Mouse (Mus musculus) cortical plate, adult 2 months (tissue): Measurements from ENCODE around the gene Adk.

ENCODE experiments used
- CTCF ChIP-seq: fragments of 200-500 bp; IDR thresholded peaks from 2 replicates; pipeline ENCODE4 v1.5.1; 2011; ENCODE audit warnings: mild to moderate bottlenecking, control low read depth, low read length; ENCODE audit not compliant: insufficient read depth; ENCODE audit errors: extremely low read depth
- POLR2A ChIP-seq: fragments of 200-500 bp; IDR thresholded peaks from 2 replicates; pipeline ENCODE4 v1.6.1; 2011; ENCODE audit warnings: mild to moderate bottlenecking, low read length, control low read depth; ENCODE audit not compliant: insufficient read depth; ENCODE audit errors: extremely low read depth

GRCm38 (mm10) chr14:21102666-21103203 is 50.4 kb downstream of the Adk start:
- TF ChIP-seq CTCF: no peak
- TF ChIP-seq POLR2A: no peak
